Mouse (Mus musculus): ENCODE results near the gene Ftl1-ps1.

The Ftl1-ps1 gene

DNA sequence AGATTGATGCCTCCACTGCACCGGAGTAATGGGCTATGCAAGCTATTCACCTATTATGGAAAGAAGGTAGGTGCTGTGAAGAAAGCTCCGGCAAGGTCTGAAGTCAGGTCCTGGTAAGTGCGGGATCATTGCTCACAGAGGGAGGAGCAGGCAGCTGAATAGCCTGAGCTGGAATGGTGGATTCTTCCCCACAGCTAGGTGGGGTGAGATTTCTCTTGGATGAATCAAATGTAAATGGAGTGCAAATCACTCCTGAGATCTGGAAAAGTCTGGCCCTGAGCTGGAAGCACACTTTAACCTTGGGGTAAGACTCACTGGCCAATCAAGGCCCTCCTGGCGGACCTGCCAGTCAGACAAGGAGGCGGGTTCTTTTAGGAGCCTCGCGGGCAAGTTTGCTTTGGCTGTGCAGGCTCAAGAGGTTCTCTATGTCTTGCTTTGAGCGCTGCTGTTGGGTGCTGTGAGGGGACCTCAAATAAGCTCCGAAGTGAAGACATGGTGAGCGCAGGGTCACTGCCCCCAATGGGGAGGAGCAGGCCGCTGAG lies at the start of gene Ftl1-ps1:
Gene Ftl1-ps1, plus strand, starts transcription at position 397 of the 542 bp plus-strand sequence.
- no peak for DNase-seq (ENCODE audit: low read depth, low spot score)

DNA sequence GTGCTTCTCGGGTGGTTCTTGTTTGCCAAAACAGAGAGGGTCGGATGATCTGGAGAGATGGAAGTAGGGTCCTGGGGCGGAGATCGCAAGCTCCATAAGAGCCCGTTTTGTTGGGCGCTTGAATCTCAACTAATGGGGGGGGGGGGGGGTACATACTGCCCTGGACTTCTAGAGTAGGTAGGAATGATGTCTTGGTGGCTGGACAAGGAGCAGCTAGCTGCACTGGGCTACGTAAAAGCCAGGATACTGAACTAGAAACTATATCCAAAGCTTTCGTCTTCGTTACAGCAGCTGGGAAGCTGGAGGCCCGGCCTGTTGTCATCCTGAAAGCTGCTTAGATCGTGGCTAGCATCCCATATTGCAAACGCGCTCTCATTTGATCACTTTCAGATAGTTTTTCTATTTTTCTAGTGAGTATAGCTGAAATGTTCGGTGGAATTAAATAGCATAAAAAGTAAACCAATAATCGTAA lies 49.0 kb upstream of the Ftl1-ps1 start:
- no peak for DNase-seq (ENCODE audit: low read depth, low spot score)

DNA sequence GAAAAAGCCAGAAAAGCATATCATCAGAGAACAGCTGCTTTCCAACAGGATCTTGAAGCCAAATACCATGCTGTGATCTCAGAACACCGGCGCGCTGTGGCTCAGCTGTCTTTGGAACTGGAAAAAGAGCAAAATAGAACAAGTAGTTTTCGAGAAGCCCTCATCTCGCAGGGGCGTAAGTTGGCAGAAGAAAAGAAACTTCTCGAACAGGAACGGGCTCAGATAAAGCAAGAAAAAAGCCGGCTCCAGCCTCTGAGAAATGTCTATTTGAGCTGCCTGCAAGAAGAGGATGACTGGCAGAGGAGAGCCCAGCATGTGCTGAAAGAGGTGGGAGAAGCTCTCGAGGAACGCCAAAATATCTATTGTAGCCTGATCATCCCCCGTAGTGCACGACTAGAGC lies 43.0 kb upstream of the Ftl1-ps1 start:
- no peak for DNase-seq (ENCODE audit: low read depth, low spot score)

- DNase-seq (ENCODE audit: low read depth, low spot score), result no peak
These were observed 37.3 kb upstream of the Ftl1-ps1 start for GRCm38 (mm10) chr13:74362218-74362617.

DNA sequence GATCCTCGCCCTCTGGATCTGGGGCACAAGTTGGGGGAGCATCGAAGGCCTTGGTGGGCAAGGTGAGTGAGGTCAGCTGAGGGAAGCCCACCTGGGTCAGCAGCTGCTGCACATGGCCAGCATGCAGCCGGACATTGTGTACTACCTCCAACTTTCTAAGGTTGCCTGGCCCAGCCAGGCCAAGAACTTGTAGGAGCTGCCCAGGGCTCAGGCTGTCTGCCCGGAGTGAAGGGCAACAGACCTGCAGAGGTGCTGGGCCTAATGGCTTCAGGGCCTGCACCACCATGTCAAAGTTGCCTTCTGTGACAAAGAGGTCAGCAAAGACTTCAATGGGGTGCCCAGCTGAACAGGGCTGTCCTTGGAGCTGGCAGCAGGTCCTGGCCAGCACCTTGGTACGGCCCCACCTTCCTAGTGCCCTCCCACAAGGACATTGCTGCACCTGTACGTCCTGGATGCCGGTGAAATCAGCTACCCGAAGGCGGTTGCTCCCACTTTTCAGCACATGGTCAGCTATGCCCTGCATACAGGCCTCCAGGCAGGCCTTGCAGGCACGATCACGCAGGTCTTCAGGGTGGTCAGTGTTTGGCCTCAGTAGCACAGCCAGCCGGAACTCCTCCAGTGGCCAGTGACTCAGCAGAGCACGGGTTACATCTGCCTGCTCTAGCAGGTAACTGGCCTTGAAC lies 36.2 kb upstream of the Ftl1-ps1 start:
- DNase-seq (ENCODE audit: low read depth, low spot score), result no peak

DNA sequence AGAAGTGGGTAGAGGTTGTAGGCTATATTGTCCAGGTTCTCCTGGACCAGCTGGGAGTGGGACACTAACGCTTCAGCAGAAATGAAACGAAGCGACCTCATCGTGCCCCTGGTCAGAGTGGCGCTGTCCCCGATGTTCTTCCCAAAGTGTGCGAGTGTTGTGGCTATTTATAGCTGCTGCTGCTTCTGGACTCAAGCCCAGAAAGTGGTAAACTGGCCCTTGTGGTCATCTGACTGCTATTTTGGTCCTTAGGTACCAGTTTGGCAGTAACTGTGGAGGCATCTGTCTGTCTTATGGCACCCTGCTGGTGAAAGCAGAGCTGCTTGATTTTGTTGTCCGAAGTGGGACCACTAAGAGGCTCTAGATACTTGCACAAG lies 35.6 kb upstream of the Ftl1-ps1 start, which contains the start of gene Lrrc14b:
Gene Lrrc14b, minus strand, starts transcription at position 147 of the 377 bp plus-strand sequence.
- DNase-seq (ENCODE audit: low read depth, low spot score), result no peak

GRCm38 (mm10) chr13:74381533-74382276 lies 17.8 kb upstream of the Ftl1-ps1 start:
- no peak for DNase-seq (ENCODE audit: low read depth, low spot score)

DNA sequence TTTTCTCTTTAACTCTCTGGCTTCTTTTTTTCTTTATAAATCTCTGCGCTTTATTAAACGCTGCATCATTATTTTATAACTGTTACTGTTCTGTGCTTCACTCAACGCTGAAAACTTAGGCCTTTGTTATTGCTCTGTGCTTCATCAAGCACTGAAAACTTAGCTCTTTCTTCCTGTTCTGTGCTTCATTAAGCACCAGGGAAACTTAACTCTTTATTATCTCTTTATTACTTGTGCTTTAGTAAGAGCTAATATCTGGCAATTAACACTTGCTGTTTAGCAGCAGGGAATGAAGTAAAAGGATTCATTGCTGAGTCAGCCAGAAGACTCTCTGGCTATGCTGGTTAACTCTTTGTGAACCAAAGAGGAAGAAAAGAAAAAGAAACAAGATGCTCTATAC lies 17.2 kb upstream of the Ftl1-ps1 start:
- DNase-seq (ENCODE audit: low read depth, low spot score), result no peak

- no peak for DNase-seq (ENCODE audit: low read depth, low spot score)
These were observed 9.8 kb upstream of the Ftl1-ps1 start for GRCm38 (mm10) chr13:74389730-74390129.

DNA sequence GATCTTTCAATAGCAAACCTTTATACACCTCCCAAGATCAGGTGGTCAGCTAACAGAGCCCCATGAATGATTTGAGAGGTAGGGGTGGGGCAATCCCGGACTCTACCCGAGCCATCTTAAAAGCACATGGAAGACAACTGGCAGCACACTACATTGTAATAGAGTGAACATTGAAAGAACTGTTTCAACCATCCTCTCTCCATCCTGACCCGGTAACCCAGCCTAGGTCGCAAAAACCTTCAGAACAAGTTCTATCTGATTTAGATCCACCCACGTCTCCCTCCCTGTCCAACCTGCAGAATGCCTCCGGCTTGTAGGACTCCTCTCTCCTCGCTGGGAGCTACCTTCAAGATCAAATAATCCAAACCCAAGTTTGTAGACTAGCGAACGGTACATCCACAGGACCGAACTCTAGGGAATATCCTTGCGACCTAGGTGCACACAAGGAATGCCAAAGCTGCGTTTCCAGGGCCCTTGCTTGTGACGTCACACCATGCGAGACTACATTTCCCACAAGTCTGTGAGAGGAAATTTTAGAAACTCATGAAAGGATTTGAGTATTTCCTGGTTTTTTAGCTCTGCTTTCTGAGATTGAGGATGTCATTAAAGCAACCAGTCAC lies 9.0 kb upstream of the Ftl1-ps1 start, which contains the start of gene Zfp72:
Gene Zfp72, minus strand, starts transcription at position 466 of the 620 bp plus-strand sequence.
- peak; percentile 78 for DNase-seq (ENCODE audit: low read depth, low spot score)

DNA sequence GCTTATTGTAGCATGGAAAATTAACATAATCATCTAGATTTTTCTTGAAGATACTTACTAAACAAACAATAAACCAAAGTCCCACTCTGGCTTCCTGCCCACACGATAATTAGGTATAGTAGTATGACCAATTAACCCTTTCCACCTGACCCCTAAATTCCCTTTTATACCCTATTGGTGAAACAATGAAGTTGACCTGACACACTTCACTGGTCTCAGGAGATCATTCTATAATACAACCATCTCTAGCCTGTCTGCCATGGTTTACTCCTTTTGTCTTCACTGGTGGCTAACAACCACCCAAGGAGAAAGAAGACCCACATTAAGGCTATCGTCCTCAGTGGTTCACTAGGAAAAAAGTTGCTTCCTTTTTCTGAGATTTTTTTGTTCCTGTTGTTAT lies 8.3 kb upstream of the Ftl1-ps1 start:
- no peak for DNase-seq (ENCODE audit: low read depth, low spot score)

DNA sequence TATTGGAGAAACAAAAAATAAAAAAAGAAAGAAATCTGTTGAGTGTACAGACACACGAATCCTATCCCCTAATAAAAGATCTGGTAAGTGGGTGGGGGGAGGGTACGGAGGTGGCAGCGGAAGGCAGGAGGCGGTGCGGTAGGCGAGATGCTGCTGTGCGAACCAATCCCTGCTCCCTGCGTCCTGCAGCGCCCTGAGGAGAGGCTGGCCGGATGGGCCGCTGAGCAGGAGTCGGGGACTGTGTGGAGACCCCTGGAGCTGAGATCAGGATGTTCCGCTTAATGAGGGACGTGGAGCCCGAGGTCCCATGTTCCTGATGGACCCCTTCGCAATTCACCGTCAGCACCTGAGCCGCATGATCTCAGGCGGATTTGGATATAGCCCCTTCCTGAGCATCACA lies 40.4 kb downstream of the Ftl1-ps1 start:
- DNase-seq (ENCODE audit: low read depth, low spot score), result no peak

Measured in CD4-positive, CD25-positive, alpha-beta regulatory T cell, adult 2 months (primary cell).